Mouse (Mus musculus) CH12.LX (cell line): ENCODE data around the gene Wfikkn1. TPM values are rescaled to one million over a fixed set of nuclear protein-coding genes. Genes with fewer than 3 reads are reported as not detected.

Experiments
- DNase-seq: peaks from one replicate; pipeline ENCODE4 v3.0.0-alpha.2; 2013; ENCODE audit errors: extremely low read depth
- H3K27ac ChIP-seq: 2 replicates; pipeline ENCODE4 v1.5.1; 2012; ENCODE audit warnings: low read depth, mild to moderate bottlenecking, control low read depth, moderate library complexity; ENCODE audit not compliant: insufficient read depth
- H3K27me3 ChIP-seq: replicated peaks from 2 replicates; pipeline ENCODE3; 2012; ENCODE audit warnings: inconsistent platforms
- H3K36me3 ChIP-seq, 2 experiments: replicated peaks in 1 of 2; 2 replicates each; pipeline versions ENCODE3 to v1.6.1; 2012; ENCODE audit warnings: inconsistent platforms in 1 of 2, low read length in 1 of 2, mild to moderate bottlenecking in 1 of 2, mixed read lengths in 1 of 2, moderate library complexity in 1 of 2; ENCODE audit not compliant: control insufficient read depth in 1 of 2, insufficient read depth in 1 of 2
- H3K4me1 ChIP-seq, 2 experiments: 2 replicates each; pipeline ENCODE4 v1.6.1; 2012; ENCODE audit warnings: inconsistent platforms in 1 of 2, moderate library complexity in 1 of 2; ENCODE audit not compliant: insufficient read depth in 2 of 2, control insufficient read depth in 1 of 2
- H3K4me2 ChIP-seq: 2 replicates; pipeline ENCODE4 v1.6.1; 2012; ENCODE audit warnings: low read depth, mild to moderate bottlenecking, control low read depth; ENCODE audit not compliant: poor library complexity, insufficient read depth, severe bottlenecking
- H3K4me3 ChIP-seq, 3 experiments: fragments of 150-350 bp in 1 of 3; sonication (generic) in 1 of 3; replicated peaks in 1 of 3; 2 replicates each; pipeline versions ENCODE3 to v1.5.1; 2011 to 2012; ENCODE audit warnings: low read depth in 2 of 3, low read length in 2 of 3, mild to moderate bottlenecking in 2 of 3, moderate library complexity in 2 of 3, control low read depth in 1 of 3, improper control_type of control experiment in 1 of 3, inconsistent platforms in 1 of 3, mixed read lengths in 1 of 3; ENCODE audit not compliant: poor library complexity in 1 of 3
- H3K79me2 ChIP-seq: replicated peaks from 2 replicates; pipeline ENCODE4 v1.6.1; 2012; ENCODE audit warnings: mild to moderate bottlenecking, moderate library complexity; ENCODE audit not compliant: control insufficient read depth, poor library complexity, insufficient read depth, severe bottlenecking; ENCODE audit errors: extremely low read depth
- H3K9ac ChIP-seq: 2 replicates; pipeline ENCODE4 v1.6.1; 2012; ENCODE audit warnings: low read depth, mild to moderate bottlenecking, control low read depth, moderate library complexity; ENCODE audit not compliant: insufficient read depth
- H3K9me3 ChIP-seq: replicated peaks from 2 replicates; pipeline ENCODE3; 2012; ENCODE audit warnings: low read length, inconsistent platforms, mixed read lengths
- CHD1 ChIP-seq: IDR thresholded peaks from 2 replicates; pipeline ENCODE4 v1.6.1; 2012; ENCODE audit warnings: low read depth, low read length, improper control_type of control experiment, inconsistent platforms
- CHD2 ChIP-seq: IDR thresholded peaks from 2 replicates; pipeline ENCODE4 v1.6.1; 2011; ENCODE audit warnings: low read length, improper control_type of control experiment
- CTCF ChIP-seq, 2 experiments: IDR thresholded peaks in 1 of 2; conservative IDR thresholded peaks in 1 of 2; 2 replicates each; pipeline ENCODE4 v1.5.1; 2011 to 2012; ENCODE audit warnings: low read depth in 2 of 2, low read length in 2 of 2, improper control_type of control experiment in 1 of 2, inconsistent platforms in 1 of 2, mild to moderate bottlenecking in 1 of 2, moderate library complexity in 1 of 2
- E2F4 ChIP-seq: IDR thresholded peaks from 2 replicates; pipeline ENCODE4 v1.6.1; 2011; ENCODE audit warnings: low read depth, low read length, improper control_type of control experiment; ENCODE audit not compliant: insufficient replicate concordance
- ELF1 ChIP-seq: IDR thresholded peaks from 2 replicates; pipeline ENCODE4 v1.6.1; 2014; ENCODE audit warnings: low read depth, mild to moderate bottlenecking, inconsistent platforms, low read length, improper control_type of control experiment
- ETS1 ChIP-seq: conservative IDR thresholded peaks from 2 replicates; pipeline ENCODE4 v1.6.1; 2012; ENCODE audit warnings: low read depth, mild to moderate bottlenecking, inconsistent platforms, low read length, improper control_type of control experiment, moderate library complexity
- HCFC1 ChIP-seq: IDR thresholded peaks from 2 replicates; pipeline ENCODE4 v1.6.1; 2012; ENCODE audit warnings: low read depth, mild to moderate bottlenecking, inconsistent platforms, low read length, improper control_type of control experiment
- IRF4 ChIP-seq: IDR thresholded peaks from 2 replicates; pipeline ENCODE4 v1.6.1; 2014; ENCODE audit warnings: low read depth, mild to moderate bottlenecking, inconsistent platforms, low read length, improper control_type of control experiment
- JUN ChIP-seq: IDR thresholded peaks from 2 replicates; pipeline ENCODE4 v1.6.1; 2011; ENCODE audit warnings: low read depth, mild to moderate bottlenecking, low read length, improper control_type of control experiment, moderate library complexity; ENCODE audit not compliant: insufficient read depth
- JUND ChIP-seq: conservative IDR thresholded peaks from 2 replicates; pipeline ENCODE4 v1.6.1; 2011; ENCODE audit warnings: low read depth, low read length, improper control_type of control experiment
- KAT2A ChIP-seq: IDR thresholded peaks from 2 replicates; pipeline ENCODE4 v1.6.1; 2012; ENCODE audit warnings: low read length, improper control_type of control experiment, inconsistent platforms; ENCODE audit not compliant: insufficient replicate concordance
- MAFK ChIP-seq: IDR thresholded peaks from 2 replicates; pipeline ENCODE4 v1.6.1; 2011; ENCODE audit warnings: low read length, improper control_type of control experiment; ENCODE audit not compliant: insufficient replicate concordance
- MEF2A ChIP-seq: IDR thresholded peaks from 2 replicates; pipeline ENCODE4 v1.6.1; 2014; ENCODE audit warnings: low read depth, mild to moderate bottlenecking, inconsistent platforms, low read length, improper control_type of control experiment, borderline replicate concordance
- MYC ChIP-seq: IDR thresholded peaks from 2 replicates; pipeline ENCODE4 v1.6.1; 2011; ENCODE audit warnings: low read depth, mild to moderate bottlenecking, improper control_type of control experiment, low read length
- NRF1 ChIP-seq: IDR thresholded peaks from 2 replicates; pipeline ENCODE4 v1.6.1; 2014; ENCODE audit warnings: low read depth, mild to moderate bottlenecking, inconsistent platforms, low read length, improper control_type of control experiment, moderate library complexity
- PAX5 ChIP-seq: IDR thresholded peaks from 2 replicates; pipeline ENCODE4 v1.6.1; 2012; ENCODE audit warnings: low read length, inconsistent platforms, mixed read lengths
- POLR2AphosphoS2 ChIP-seq: IDR thresholded peaks from 2 replicates; pipeline ENCODE4 v1.6.1; 2011; ENCODE audit warnings: low read depth, low read length, improper control_type of control experiment
- SIN3A ChIP-seq: IDR thresholded peaks from 2 replicates; pipeline ENCODE4 v1.6.1; 2012; ENCODE audit warnings: low read length, improper control_type of control experiment, inconsistent platforms
- TBP ChIP-seq: conservative IDR thresholded peaks from 2 replicates; pipeline ENCODE4 v1.6.1; 2011; ENCODE audit warnings: low read depth, low read length, improper control_type of control experiment
- TCF12 ChIP-seq: IDR thresholded peaks from 2 replicates; pipeline ENCODE4 v1.6.1; 2014; ENCODE audit warnings: low read depth, mild to moderate bottlenecking, inconsistent platforms, low read length, improper control_type of control experiment
- UBTF ChIP-seq: IDR thresholded peaks from 2 replicates; pipeline ENCODE4 v1.6.1; 2012; ENCODE audit warnings: low read depth, mild to moderate bottlenecking, inconsistent platforms, low read length, improper control_type of control experiment, moderate library complexity
- USF1 ChIP-seq: IDR thresholded peaks from 2 replicates; pipeline ENCODE4 v1.6.1; 2014; ENCODE audit warnings: low read depth, mild to moderate bottlenecking, inconsistent platforms, low read length, improper control_type of control experiment
- USF2 ChIP-seq: conservative IDR thresholded peaks from 2 replicates; pipeline ENCODE4 v1.6.1; 2011; ENCODE audit warnings: low read depth, low read length, improper control_type of control experiment
- ZC3H11A ChIP-seq: IDR thresholded peaks from 2 replicates; pipeline ENCODE4 v1.6.1; 2012; ENCODE audit warnings: low read depth, mild to moderate bottlenecking, inconsistent platforms, low read length, improper control_type of control experiment
- ZKSCAN1 ChIP-seq: IDR thresholded peaks from 2 replicates; pipeline ENCODE4 v1.6.1; 2012; ENCODE audit warnings: low read depth, inconsistent platforms, low read length, improper control_type of control experiment, borderline replicate concordance
- ZMIZ1 ChIP-seq: IDR thresholded peaks from 2 replicates; pipeline ENCODE4 v1.6.1; 2012; ENCODE audit warnings: low read depth, mild to moderate bottlenecking, inconsistent platforms, low read length, improper control_type of control experiment
- ZNF384 ChIP-seq: IDR thresholded peaks from 2 replicates; pipeline ENCODE4 v1.6.1; 2012; ENCODE audit warnings: low read depth, low read length, improper control_type of control experiment, inconsistent platforms
- dilution Hi-C: fragments of 300-500 bp; cut with MboI; formaldehyde crosslinking; loops from 2 replicates; pipeline ENCODE4 v1.14.3; 2020; ENCODE audit warnings: low sequenced_read_pairs; ENCODE audit not compliant: extremely low pct_unique_long_range_greater_than_20kb, extremely low pct_ligation_motif_present
- in situ Hi-C: fragments of 300-500 bp; cut with MboI; formaldehyde crosslinking; loops from 3 replicates; pipeline ENCODE4 v1.14.3; 2019; ENCODE audit warnings: low sequenced_read_pairs, low pct_ligation_motif_present, low pct_unique_long_range_greater_than_20kb, mixed read lengths
- polyA plus RNA-seq: library from polyadenylated mRNA; unstranded; fragments of >175 nt; gene quantifications from 2 replicates; pipeline ENCODE4 v1.2.1, GENCODE M21; 2012; ENCODE audit warnings: low read depth; ENCODE audit not compliant: insufficient read length
- total RNA-seq, 2 experiments: library from RNA; depleted of rRNA; stranded (reverse); fragments of 300-350 nt in 1 of 2; fragments of >200 nt in 1 of 2; gene quantifications; 2 replicates each; pipeline ENCODE4 v1.2.3; 2012 to 2014

Gene Wfikkn1
- total and polyA plus RNA-seq, 3 experiments: 0.34 to 0.69 TPM; not detected in 1

GRCm38 (mm10) chr17:25838904-25839303, 41.8 kb downstream of the Wfikkn1 start:
- in situ Hi-C loops (no loop called here), dilution Hi-C loops (no loop called here)
- Histone ChIP-seq H3K9ac (no peak overlapping the region), H3K4me3 (no peak overlapping the region), H3K27ac (no peak overlapping the region), H3K36me3 (peaks cover 74 to 87% of the 10 kb centered on the region in 2 experiments), H3K4me2 (no peak overlapping the region), H3K9me3 (no peaks in the 10 kb centered on the region), H3K79me2 (peaks cover 10% of the 10 kb centered on the region), H3K4me1 (peaks cover 16 to 21% of the 10 kb centered on the region in 2 experiments), H3K27me3 (no peaks in the 10 kb centered on the region)
- DNase-seq: no peak
- no peak for TF ChIP-seq HCFC1
- no peak for TF ChIP-seq ZMIZ1
- TF ChIP-seq UBTF: no peak
- no peak for TF ChIP-seq IRF4
- TF ChIP-seq ETS1: no peak
- no peak for TF ChIP-seq POLR2AphosphoS2
- TF ChIP-seq ZC3H11A: no peak
- TF ChIP-seq TCF12: no peak
- no peak for TF ChIP-seq MEF2A
- no peak for TF ChIP-seq MAFK
- no peak for TF ChIP-seq NRF1
- no peak for TF ChIP-seq E2F4
- TF ChIP-seq JUND: no peak
- no peak for TF ChIP-seq SIN3A
- TF ChIP-seq CHD1: no peak
- TF ChIP-seq ELF1: no peak
- no peak for TF ChIP-seq PAX5
- no peak for TF ChIP-seq KAT2A
- no peak for TF ChIP-seq CHD2
- TF ChIP-seq CTCF (conservative IDR thresholded peaks at IDR 0.05 in 1 of 2, IDR thresholded peaks at IDR 0.05 in 1 of 2; ENCODE audit: low read depth in 2 of 2, low read length in 2 of 2): no peak

GRCm38 (mm10) chr17:25837533-25837932, 43.1 kb downstream of the Wfikkn1 start:
- Histone ChIP-seq H3K4me2 (no peak overlapping the region), H3K9ac (no peak overlapping the region), H3K4me1 (peaks cover 9 to 18% of the 10 kb centered on the region in 2 experiments), H3K27ac (no peak overlapping the region), H3K79me2 (no peaks in the 10 kb centered on the region; the same call in none of the 2 replicates), H3K4me3 (no peak overlapping the region), H3K36me3 (peaks cover 73 to 81% of the 10 kb centered on the region in 2 experiments), H3K9me3 (no peaks in the 10 kb centered on the region), H3K27me3 (no peaks in the 10 kb centered on the region)
- TF ChIP-seq ZNF384: no peak
- TF ChIP-seq JUN: no peak
- TF ChIP-seq USF1: no peak
- TF ChIP-seq E2F4: no peak
- no peak for TF ChIP-seq ZKSCAN1
- no peak for TF ChIP-seq USF2
- TF ChIP-seq TBP: no peak
- no peak for TF ChIP-seq KAT2A
- TF ChIP-seq CHD2: no peak
- no peak for TF ChIP-seq MAFK
- TF ChIP-seq MYC: no peak
- no peak for DNase-seq
- in situ Hi-C loops (no loop called here), dilution Hi-C loops (no loop called here)
